In genomic region chr7:28971770-28972269, GRCm38 (mm10) we compare ENCODE assay signal across 9 mouse cellular contexts. TPM values are rescaled to one million over a fixed set of nuclear protein-coding genes. Genes with fewer than 3 reads are reported as not detected.
DNase-seq lines count a peak whose midpoint lies in the region; ATAC-seq lines count a peak whose summit lies in the region.
"Had no signal": no experiment of that assay in that cellular context is flagged by ENCODE, and none has a peak within 500 bp of the region (broad histone marks: within the 10 kb centered on the region; RNA-seq: fewer than 3 reads in every experiment).

No protein-coding gene starts in this region.

- H3K27ac ChIP-seq in forebrain, embryonic 15.5 days (replicated peaks): 0 out of 2 replicates have a peak overlapping the region, but pooled peaks have one; percentile 3
- no peak overlapping the region for H3K27ac ChIP-seq in forebrain, embryonic 10.5 days
- H3K27ac ChIP-seq in brown adipose tissue, adult 24 weeks (replicated peaks; ENCODE audit: low read depth, low read length): peak overlapping the region; percentile 40
- H3K27ac ChIP-seq in kidney, embryonic 16.5 days (ENCODE audit: low read length): no peak overlapping the region

- H3K27me3 ChIP-seq in forebrain, embryonic 15.5 days: no peaks in the 10 kb centered on the region
- H3K27me3 ChIP-seq in forebrain, embryonic 10.5 days (ENCODE audit: poor library complexity, severe bottlenecking): no peaks in the 10 kb centered on the region
- no peaks in the 10 kb centered on the region for H3K27me3 ChIP-seq in kidney, embryonic 16.5 days (ENCODE audit: insufficient read depth, low read length)

- no peak overlapping the region for H3K4me2 ChIP-seq in forebrain, embryonic 15.5 days (replicated peaks)
- H3K4me2 ChIP-seq in kidney, embryonic 16.5 days (replicated peaks; ENCODE audit: low read depth, low read length): no peak overlapping the region

- peaks cover 5% of the 10 kb centered on the region; the same call in 1 of the 2 replicates for H3K4me1 ChIP-seq in forebrain, embryonic 15.5 days
- H3K4me1 ChIP-seq in forebrain, embryonic 10.5 days: 0 out of 2 replicates have a peak, but pooled peaks cover 5% of the 10 kb centered on the region
- peaks cover 13% of the 10 kb centered on the region for H3K4me1 ChIP-seq in brown adipose tissue, adult 24 weeks (ENCODE audit: control insufficient read depth, insufficient read depth, insufficient read length, low read length)
- peaks cover 12% of the 10 kb centered on the region; the same call in 1 of the 2 replicates for H3K4me1 ChIP-seq in kidney, embryonic 16.5 days (ENCODE audit: insufficient read depth, low read length)

- no peak for ATAC-seq in forebrain, embryonic 15.5 days (replicated peaks)
- peak; percentile 3; the same call in 1 of the 2 replicates for ATAC-seq in kidney, embryonic 16.5 days (ENCODE audit: low FRiP score, low TSS enrichment)

- H3K9ac ChIP-seq in forebrain, embryonic 15.5 days (replicated peaks): no peak overlapping the region
- H3K9ac ChIP-seq in kidney, embryonic 16.5 days (replicated peaks; ENCODE audit: low read length): no peak overlapping the region

- no peak for DNase-seq in forebrain, embryonic 10.5 days (ENCODE audit: extremely low spot score, low spot score)
- DNase-seq in lung, postnatal 14 days: peak; percentile 85
- DNase-seq in thymus, postnatal 4 days: no peak
- DNase-seq in cerebellum, postnatal 36 days: no peak
- DNase-seq in spleen, postnatal 10 days (ENCODE audit: low spot score in 2 of 2): no peak
- DNase-seq: cerebellum, postnatal 10 days had no signal

- H3K36me3 ChIP-seq in forebrain, embryonic 15.5 days: peaks cover 41% of the 10 kb centered on the region
- peaks cover 78% of the 10 kb centered on the region for H3K36me3 ChIP-seq in forebrain, embryonic 10.5 days (replicated peaks)
- H3K36me3 ChIP-seq in kidney, embryonic 16.5 days (ENCODE audit: insufficient read depth, low read length): peaks cover 36% of the 10 kb centered on the region

- H3K9me3 ChIP-seq in forebrain, embryonic 15.5 days: no peaks in the 10 kb centered on the region
- H3K9me3 ChIP-seq in forebrain, embryonic 10.5 days: no peaks in the 10 kb centered on the region
- no peaks in the 10 kb centered on the region for H3K9me3 ChIP-seq in kidney, embryonic 16.5 days (ENCODE audit: low read length)

- H3K4me3 ChIP-seq in forebrain, embryonic 15.5 days: no peak overlapping the region
- H3K4me3 ChIP-seq in forebrain, embryonic 10.5 days: no peak overlapping the region
- H3K4me3 ChIP-seq in brown adipose tissue, adult 24 weeks (ENCODE audit: insufficient read depth, low read depth, low read length): no peak overlapping the region
- H3K4me3 ChIP-seq in kidney, embryonic 16.5 days (ENCODE audit: low read length): no peak overlapping the region

- 75% methylated on average over 6 of the region's 6 CpGs for WGBS in forebrain, embryonic 15.5 days
- 95% methylated on average over 6 of the region's 6 CpGs for WGBS in forebrain, embryonic 10.5 days
- 79% methylated on average over 6 of the region's 6 CpGs for WGBS in kidney, embryonic 16.5 days

RNA-seq across cellular contexts. Expression of gene Actn4, which starts 9.7 kb away (rescaled TPM):
- polyA plus RNA-seq in forebrain, embryonic 15.5 days (2015; fragmentation: Nextera tagmentation; extraction: Ambion mirVana): 134 TPM in 2 replicates
- 235 and 255 TPM in 2 replicates for polyA plus RNA-seq in forebrain, embryonic 10.5 days (2016; fragmentation: Nextera tagmentation; extraction: Ambion mirVana)
- polyA plus RNA-seq in brown adipose tissue, adult 24 weeks (2012; ENCODE audit: insufficient read depth, insufficient read length, missing spikeins): 122 and 135 TPM in 2 replicates
- polyA plus RNA-seq in kidney, embryonic 16.5 days (2015; fragmentation: Nextera tagmentation; extraction: Ambion mirVana): 360 and 374 TPM in 2 replicates

RNA-seq across cellular contexts. Expression of gene Eif3k, which starts 9.8 kb away (rescaled TPM):
- polyA plus RNA-seq in forebrain, embryonic 15.5 days (2015; fragmentation: Nextera tagmentation; extraction: Ambion mirVana): 303 and 307 TPM in 2 replicates
- 415 and 425 TPM in 2 replicates for polyA plus RNA-seq in forebrain, embryonic 10.5 days (2016; fragmentation: Nextera tagmentation; extraction: Ambion mirVana)
- 165 and 216 TPM in 2 replicates for polyA plus RNA-seq in brown adipose tissue, adult 24 weeks (2012; ENCODE audit: insufficient read depth, insufficient read length, missing spikeins)
- 406 and 407 TPM in 2 replicates for polyA plus RNA-seq in kidney, embryonic 16.5 days (2015; fragmentation: Nextera tagmentation; extraction: Ambion mirVana)

RNA-seq across cellular contexts. Expression of gene Map4k1, which starts 10.0 kb away (rescaled TPM):
- polyA plus RNA-seq in forebrain, embryonic 15.5 days (2015; fragmentation: Nextera tagmentation; extraction: Ambion mirVana): 5.5 and 7.7 TPM in 2 replicates
- polyA plus RNA-seq in forebrain, embryonic 10.5 days (2016; fragmentation: Nextera tagmentation; extraction: Ambion mirVana): 10.2 and 13.4 TPM in 2 replicates
- polyA plus RNA-seq in brown adipose tissue, adult 24 weeks (2012; ENCODE audit: insufficient read depth, insufficient read length, missing spikeins): 0.63 and 1.4 TPM in 2 replicates
- 9.7 and 10.1 TPM in 2 replicates for polyA plus RNA-seq in kidney, embryonic 16.5 days (2015; fragmentation: Nextera tagmentation; extraction: Ambion mirVana)

Comparison
In these comparisons a context has a peak if more than half of its experiments do, and no peak if none do; other contexts are left out.
1. H3K27ac ChIP-seq: peak in forebrain, embryonic 15.5 days (single experiment) and brown adipose tissue, adult 24 weeks (single experiment); none in forebrain, embryonic 10.5 days (single experiment) and kidney, embryonic 16.5 days (single experiment).